Mouse (Mus musculus): Measurements from ENCODE around the gene Nedd9. TPM values are rescaled to one million over a fixed set of nuclear protein-coding genes. Genes with fewer than 3 reads are reported as not detected.

The Nedd9 gene
- 39.4 and 41.0 TPM in 2 replicates for polyA plus RNA-seq (2012; rRNA removed)

DNA sequence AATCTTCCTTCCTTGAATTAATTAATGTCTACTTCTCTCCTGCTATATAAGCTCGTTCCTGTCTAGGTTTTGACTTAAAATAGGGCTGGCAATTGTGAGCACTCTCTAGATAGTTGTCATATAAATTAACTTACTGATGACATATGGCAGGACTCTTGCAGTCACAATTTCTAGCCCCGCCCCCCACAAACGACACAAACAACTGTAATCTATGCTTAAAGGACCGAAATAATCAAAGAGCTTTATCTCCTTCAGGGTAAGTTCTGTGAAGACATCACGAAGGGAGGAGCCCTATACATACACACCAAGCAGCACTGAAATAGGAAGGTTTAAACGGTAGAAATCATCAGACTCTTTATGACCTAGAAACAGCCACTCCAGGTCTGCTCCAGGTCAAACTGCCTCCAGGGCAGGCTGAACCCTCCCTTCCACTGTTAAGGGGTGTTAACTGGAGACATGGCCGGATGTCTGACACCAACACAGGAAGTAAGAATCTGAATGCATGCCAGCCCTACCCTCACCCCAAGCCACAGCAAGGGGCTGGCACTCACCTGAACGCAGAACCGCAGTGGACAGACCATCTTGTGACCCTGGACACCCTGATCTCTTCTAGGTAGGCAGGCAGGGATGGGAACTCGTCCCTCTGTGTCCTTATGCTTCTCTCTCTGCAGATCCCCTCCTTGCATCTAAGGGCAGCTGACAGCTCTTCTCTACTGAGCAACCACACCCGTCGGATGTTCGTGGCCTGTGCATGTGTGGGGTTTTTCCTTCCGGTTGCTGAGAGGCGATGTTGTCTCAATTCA lies at the start of gene Nedd9:
TSS of gene Nedd9 (minus strand) at position 757 of the 803 bp plus-strand sequence.
- no peaks in the 10 kb centered on the region for H3K27me3 ChIP-seq (ENCODE audit: control insufficient read depth, insufficient read depth, low read length)
- 5% methylated on average over 15 of the region's 15 CpGs for WGBS
- TF ChIP-seq CTCF (IDR thresholded peaks at IDR 0.05; ENCODE audit: borderline replicate concordance, control insufficient read depth, extremely low read depth, insufficient read depth, low read length, poor library complexity): peak; percentile 43; the same call in 1 of the 2 replicates
- 0 out of 2 replicates have a peak, but pooled peaks have one; percentile 33 for TF ChIP-seq POLR2A (IDR thresholded peaks at IDR 0.05; ENCODE audit: control insufficient read depth, extremely low read depth, insufficient read depth, low read length, poor library complexity)

DNA sequence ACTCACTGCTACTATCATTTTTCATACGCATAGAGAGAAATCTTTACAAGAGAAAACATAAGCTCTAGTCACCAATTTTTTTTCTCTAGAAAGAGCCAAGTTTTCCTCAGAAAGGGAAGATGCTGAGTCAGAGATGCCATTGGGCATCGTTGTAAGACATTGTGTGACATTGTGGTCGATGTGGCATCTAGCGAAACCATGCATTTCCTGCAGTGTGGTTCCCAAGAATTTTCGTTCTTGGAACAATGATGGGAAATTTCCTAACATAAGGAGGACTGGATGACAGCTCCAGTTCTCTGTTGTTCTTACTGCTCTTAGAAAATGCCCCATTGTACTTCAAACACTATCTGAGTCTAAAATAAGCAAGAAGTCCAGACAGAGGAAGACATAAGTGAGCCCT lies 45.5 kb upstream of the Nedd9 start:
- DNase-seq: no peak
- Histone ChIP-seq H3K27me3 (ENCODE audit: control insufficient read depth, insufficient read depth, low read length) (no peaks in the 10 kb centered on the region), H3K36me3 (ENCODE audit: control insufficient read depth, insufficient read depth, low read length) (no peaks in the 10 kb centered on the region), H3K27ac (ENCODE audit: control insufficient read depth, insufficient read depth, low read length) (no peak overlapping the region), H3K4me3 (ENCODE audit: control insufficient read depth, insufficient read depth, low read length) (no peak overlapping the region), H3K4me1 (replicated peaks; ENCODE audit: control insufficient read depth, insufficient read depth, low read length) (no peaks in the 10 kb centered on the region)
- no peak for TF ChIP-seq CTCF (IDR thresholded peaks at IDR 0.05; ENCODE audit: borderline replicate concordance, control insufficient read depth, extremely low read depth, insufficient read depth, low read length, poor library complexity)
- no peak for TF ChIP-seq POLR2A (IDR thresholded peaks at IDR 0.05; ENCODE audit: control insufficient read depth, extremely low read depth, insufficient read depth, low read length, poor library complexity)
- 34% methylated on average over 5 of the region's 5 CpGs for WGBS

More for the DNA sequence above, at the start of gene Nedd9:
- H3K36me3 ChIP-seq (ENCODE audit: control insufficient read depth, insufficient read depth, low read length): no peaks in the 10 kb centered on the region
- H3K4me1 ChIP-seq (replicated peaks; ENCODE audit: control insufficient read depth, insufficient read depth, low read length): peaks cover 16% of the 10 kb centered on the region
- peak within 1 kb of the TSS; percentile 97 for H3K27ac ChIP-seq (ENCODE audit: control insufficient read depth, insufficient read depth, low read length)
- DNase-seq: peak; percentile 83
- H3K4me3 ChIP-seq (ENCODE audit: control insufficient read depth, insufficient read depth, low read length): peak within 1 kb of the TSS; percentile 74

DNA sequence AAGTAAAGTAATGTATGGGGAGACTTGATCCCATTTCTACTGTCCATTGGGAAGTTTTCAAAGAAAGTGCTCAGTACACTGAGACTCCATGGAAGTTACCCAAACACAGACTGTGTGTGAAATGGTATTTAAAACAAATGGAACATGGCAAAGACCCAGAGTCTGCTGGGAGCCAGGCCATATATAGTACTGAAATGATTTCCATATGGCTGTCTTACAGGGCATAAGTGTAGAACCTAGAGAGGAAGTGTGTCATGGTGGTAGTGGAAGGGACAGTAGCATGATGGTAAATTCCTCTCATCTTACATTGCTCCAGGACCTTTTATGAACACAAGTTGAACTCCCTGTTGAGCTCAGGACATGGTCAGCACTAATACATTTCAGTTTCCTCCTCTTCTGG lies 43.2 kb upstream of the Nedd9 start:
- Histone ChIP-seq H3K27ac (ENCODE audit: control insufficient read depth, insufficient read depth, low read length) (no peak overlapping the region), H3K4me1 (replicated peaks; ENCODE audit: control insufficient read depth, insufficient read depth, low read length) (no peaks in the 10 kb centered on the region), H3K4me3 (ENCODE audit: control insufficient read depth, insufficient read depth, low read length) (no peak overlapping the region), H3K36me3 (ENCODE audit: control insufficient read depth, insufficient read depth, low read length) (no peaks in the 10 kb centered on the region), H3K27me3 (ENCODE audit: control insufficient read depth, insufficient read depth, low read length) (no peaks in the 10 kb centered on the region)
- no peak for TF ChIP-seq CTCF (IDR thresholded peaks at IDR 0.05; ENCODE audit: borderline replicate concordance, control insufficient read depth, extremely low read depth, insufficient read depth, low read length, poor library complexity)
- no peak for TF ChIP-seq POLR2A (IDR thresholded peaks at IDR 0.05; ENCODE audit: control insufficient read depth, extremely low read depth, insufficient read depth, low read length, poor library complexity)
- no peak for DNase-seq

DNA sequence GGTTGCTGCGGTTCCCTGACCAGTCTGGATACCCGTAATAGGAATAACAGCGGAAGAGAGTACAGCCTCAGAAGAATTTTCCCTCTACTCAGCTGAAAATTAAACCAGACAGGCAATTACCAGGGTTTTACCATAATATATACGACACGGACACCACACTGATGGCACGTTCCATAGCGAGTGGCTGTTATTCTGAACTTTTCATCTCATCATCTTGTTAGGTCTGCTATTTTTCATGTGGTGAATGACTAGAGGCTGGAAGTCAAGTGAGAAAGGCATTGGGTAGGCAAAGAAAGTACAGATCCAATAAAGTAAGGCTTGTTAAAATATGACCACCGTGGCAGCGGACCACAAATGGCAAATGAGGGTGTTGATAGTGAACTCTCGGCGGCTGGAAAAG lies 37.0 kb upstream of the Nedd9 start:
- Histone ChIP-seq H3K27ac (ENCODE audit: control insufficient read depth, insufficient read depth, low read length) (no peak overlapping the region), H3K36me3 (ENCODE audit: control insufficient read depth, insufficient read depth, low read length) (no peaks in the 10 kb centered on the region), H3K4me3 (ENCODE audit: control insufficient read depth, insufficient read depth, low read length) (no peak overlapping the region), H3K27me3 (ENCODE audit: control insufficient read depth, insufficient read depth, low read length) (no peaks in the 10 kb centered on the region), H3K4me1 (replicated peaks; ENCODE audit: control insufficient read depth, insufficient read depth, low read length) (no peaks in the 10 kb centered on the region)
- DNase-seq: no peak
- 96% methylated on average over 11 of the region's 11 CpGs for WGBS
- TF ChIP-seq CTCF (IDR thresholded peaks at IDR 0.05; ENCODE audit: borderline replicate concordance, control insufficient read depth, extremely low read depth, insufficient read depth, low read length, poor library complexity) (no peak), POLR2A (IDR thresholded peaks at IDR 0.05; ENCODE audit: control insufficient read depth, extremely low read depth, insufficient read depth, low read length, poor library complexity) (no peak)

DNA sequence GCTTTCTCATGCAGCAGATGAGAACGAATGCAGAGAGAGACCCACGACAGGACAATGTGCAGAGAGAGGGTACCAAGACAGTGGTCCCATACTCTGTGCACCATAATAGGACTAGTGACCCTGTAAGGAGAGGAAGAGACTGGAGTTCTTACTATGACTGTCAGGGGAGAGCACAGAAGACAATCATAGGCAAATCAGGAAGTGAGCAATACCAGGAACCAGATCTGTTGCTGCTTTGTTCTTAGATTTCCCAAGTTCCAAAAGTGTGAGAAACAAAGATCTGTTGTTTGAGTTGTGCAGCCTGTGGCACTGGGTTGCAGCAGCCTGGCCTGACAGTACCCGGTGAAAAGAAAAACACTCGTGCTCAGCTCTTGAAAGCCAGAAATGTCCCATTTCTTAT lies 34.1 kb upstream of the Nedd9 start:
- no peak for DNase-seq
- Histone ChIP-seq H3K27me3 (ENCODE audit: control insufficient read depth, insufficient read depth, low read length) (no peaks in the 10 kb centered on the region), H3K4me1 (replicated peaks; ENCODE audit: control insufficient read depth, insufficient read depth, low read length) (no peaks in the 10 kb centered on the region), H3K27ac (ENCODE audit: control insufficient read depth, insufficient read depth, low read length) (no peak overlapping the region), H3K4me3 (ENCODE audit: control insufficient read depth, insufficient read depth, low read length) (no peak overlapping the region), H3K36me3 (ENCODE audit: control insufficient read depth, insufficient read depth, low read length) (no peaks in the 10 kb centered on the region)
- TF ChIP-seq CTCF (IDR thresholded peaks at IDR 0.05; ENCODE audit: borderline replicate concordance, control insufficient read depth, extremely low read depth, insufficient read depth, low read length, poor library complexity) (no peak), POLR2A (IDR thresholded peaks at IDR 0.05; ENCODE audit: control insufficient read depth, extremely low read depth, insufficient read depth, low read length, poor library complexity) (no peak)
- WGBS: 97% methylated on average over 4 of the region's 4 CpGs

DNA sequence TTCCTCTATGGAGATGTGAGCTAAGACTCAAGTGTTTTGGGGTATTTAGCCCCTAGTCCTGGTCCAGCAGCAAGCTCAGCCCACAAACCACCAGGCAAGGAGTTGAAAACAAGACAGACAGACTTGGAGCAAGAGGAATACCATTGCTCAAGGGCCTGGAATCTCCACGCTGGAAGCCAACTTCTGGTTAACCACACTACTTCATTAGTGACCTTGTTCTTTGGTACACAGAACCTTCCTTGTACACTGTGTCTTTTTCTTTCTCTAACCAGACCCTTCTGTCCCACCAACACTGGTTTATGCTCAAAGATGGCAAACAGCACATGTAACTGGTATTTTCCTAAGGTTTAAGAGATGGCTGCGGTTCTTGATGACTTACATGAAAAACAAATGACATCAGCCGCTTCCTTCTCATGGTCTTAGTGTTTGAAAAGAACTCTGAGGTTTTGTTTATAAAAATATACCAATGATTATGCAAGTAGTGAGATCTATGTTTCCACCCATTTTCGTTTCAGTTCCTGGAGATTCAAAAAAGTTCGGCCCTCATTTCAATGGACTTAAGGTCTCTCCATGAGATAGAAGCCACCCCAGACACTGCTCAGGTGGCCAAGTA lies 33.5 kb upstream of the Nedd9 start:
- Histone ChIP-seq H3K27ac (ENCODE audit: control insufficient read depth, insufficient read depth, low read length) (no peak overlapping the region), H3K4me3 (ENCODE audit: control insufficient read depth, insufficient read depth, low read length) (no peak overlapping the region), H3K27me3 (ENCODE audit: control insufficient read depth, insufficient read depth, low read length) (no peaks in the 10 kb centered on the region), H3K4me1 (replicated peaks; ENCODE audit: control insufficient read depth, insufficient read depth, low read length) (no peaks in the 10 kb centered on the region), H3K36me3 (ENCODE audit: control insufficient read depth, insufficient read depth, low read length) (no peaks in the 10 kb centered on the region)
- DNase-seq: no peak
- 94% methylated on average over 5 of the region's 5 CpGs for WGBS
- TF ChIP-seq POLR2A (IDR thresholded peaks at IDR 0.05; ENCODE audit: control insufficient read depth, extremely low read depth, insufficient read depth, low read length, poor library complexity) (no peak), CTCF (IDR thresholded peaks at IDR 0.05; ENCODE audit: borderline replicate concordance, control insufficient read depth, extremely low read depth, insufficient read depth, low read length, poor library complexity) (no peak)

All from thymus, adult 2 months (tissue).